8 mouse cellular contexts compared by ENCODE assay signal in the genomic region with DNA sequence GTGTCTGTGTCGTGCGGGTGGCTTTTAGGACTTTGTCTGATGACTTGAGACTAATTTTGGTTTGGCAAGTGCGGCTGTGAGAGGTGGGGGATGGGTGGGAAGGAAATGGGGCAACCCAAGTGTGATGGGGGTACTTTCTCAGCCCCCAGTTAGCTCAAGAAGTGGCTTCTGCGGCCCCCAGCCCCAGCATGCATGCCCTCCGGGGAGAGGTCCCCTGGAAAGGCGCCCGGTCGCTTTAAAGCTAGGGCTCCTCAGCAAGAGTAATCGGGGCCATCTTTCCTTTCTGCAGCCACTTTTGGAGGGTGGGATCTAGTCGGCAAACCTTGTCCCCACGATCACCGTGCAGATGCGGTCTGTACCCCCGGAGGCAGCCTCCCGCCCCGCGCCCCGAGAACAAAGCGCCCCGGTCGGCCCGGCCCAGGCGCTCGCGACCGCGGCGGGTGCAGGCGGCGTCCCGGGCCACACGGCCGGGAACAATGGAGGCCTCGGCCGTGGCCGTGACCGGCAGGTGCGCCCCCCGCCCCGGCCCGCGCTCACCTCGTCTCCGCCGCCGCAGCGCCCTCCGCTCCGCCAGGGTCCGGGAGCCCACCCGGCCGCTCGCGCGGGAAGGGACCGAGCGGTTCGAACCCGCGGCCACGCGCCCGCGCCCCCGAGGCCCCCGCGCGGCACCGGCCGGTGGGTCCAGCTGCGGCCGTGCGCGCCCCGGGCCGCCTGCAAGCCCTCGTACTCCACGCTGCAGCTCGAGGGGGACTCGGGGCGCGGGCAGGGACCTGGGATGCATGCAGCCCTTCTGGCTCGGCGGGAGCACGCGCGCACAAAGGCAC. TPM values are rescaled to one million over a fixed set of nuclear protein-coding genes. Genes with fewer than 3 reads are reported as not detected.
DNase-seq lines count a peak whose midpoint lies in the region; ATAC-seq and TF ChIP-seq lines count a peak whose summit lies in the region.

No protein-coding gene starts in this region.

- H3K4me2 ChIP-seq in heart, embryonic 16.5 days (ENCODE audit: low read depth, low read length): peak overlapping the region; percentile 74
- H3K4me2 ChIP-seq in neural tube, embryonic 15.5 days: peak overlapping the region; percentile 83

- ATAC-seq in cerebellum, adult (ENCODE audit: insufficient number of reproducible peaks, low FRiP score, low TSS enrichment): no peak; the same call in 1 of the 2 replicates
- peak; percentile 6; the same call in 1 of the 2 replicates for ATAC-seq in heart, embryonic 16.5 days (replicated peaks; ENCODE audit: extremely low read depth, insufficient read depth, low FRiP score)
- ATAC-seq in neural tube, embryonic 15.5 days (ENCODE audit: low FRiP score): peak; percentile 71
- no peak for ATAC-seq in monocyte, adult 5-6 weeks (replicated peaks; ENCODE audit: insufficient number of reproducible peaks, low FRiP score, low TSS enrichment, poor library complexity, severe bottlenecking)

- TF ChIP-seq CTCF in liver, adult 2 months (IDR thresholded peaks at IDR 0.05; ENCODE audit: low read depth, low read length): no peak

- H3K27ac ChIP-seq in heart, embryonic 16.5 days (ENCODE audit: low read length): peak overlapping the region; percentile 81
- no peak overlapping the region for H3K27ac ChIP-seq in liver, adult 2 months (replicated peaks; ENCODE audit: insufficient read depth, low read depth, low read length)
- peak overlapping the region; percentile 95 for H3K27ac ChIP-seq in neural tube, embryonic 15.5 days (replicated peaks)

- H3K79me2 ChIP-seq in liver, adult 2 months (ENCODE audit: control insufficient read depth, insufficient read depth, low read length): no peaks in the 10 kb centered on the region

- H3K4me3 ChIP-seq in heart, embryonic 16.5 days (ENCODE audit: low read length): peak overlapping the region; percentile 79
- peak overlapping the region; percentile 47; the same call in 1 of the 2 replicates for H3K4me3 ChIP-seq in liver, adult 2 months (ENCODE audit: insufficient read depth, low read depth, low read length)
- H3K4me3 ChIP-seq in neural tube, embryonic 15.5 days (replicated peaks): peak overlapping the region; percentile 74

- H3K36me3 ChIP-seq in heart, embryonic 16.5 days (ENCODE audit: control insufficient read depth, insufficient read depth): no peaks in the 10 kb centered on the region
- no peaks in the 10 kb centered on the region for H3K36me3 ChIP-seq in liver, adult 2 months (ENCODE audit: control insufficient read depth, insufficient read depth, low read length)
- 0 out of 2 replicates have a peak, but pooled peaks cover under 1% of the 10 kb centered on the region for H3K36me3 ChIP-seq in neural tube, embryonic 15.5 days

- no peak for TF ChIP-seq POLR2A in liver, adult 2 months (IDR thresholded peaks at IDR 0.05; ENCODE audit: extremely low read depth, insufficient read depth, low read length)

- no peaks in the 10 kb centered on the region for H3K27me3 ChIP-seq in heart, embryonic 16.5 days (ENCODE audit: control insufficient read depth, insufficient read depth, low read length)
- peaks cover 11% of the 10 kb centered on the region; the same call in 1 of the 2 replicates for H3K27me3 ChIP-seq in liver, adult 2 months (ENCODE audit: control insufficient read depth, insufficient read depth, low read length)
- H3K27me3 ChIP-seq in neural tube, embryonic 15.5 days (replicated peaks): peaks cover 5% of the 10 kb centered on the region; the same call in 1 of the 2 replicates

- peaks cover 42% of the 10 kb centered on the region for H3K4me1 ChIP-seq in heart, embryonic 16.5 days (ENCODE audit: control insufficient read depth, insufficient read depth, low read length)
- no peaks in the 10 kb centered on the region for H3K4me1 ChIP-seq in liver, adult 2 months (ENCODE audit: control insufficient read depth, insufficient read depth, low read length)
- peaks cover 67% of the 10 kb centered on the region for H3K4me1 ChIP-seq in neural tube, embryonic 15.5 days

- under 1% methylated on average over 85 of the region's 87 CpGs for WGBS in heart, embryonic 16.5 days
- WGBS in liver, adult 2 months: 5% methylated on average over 84 of the region's 87 CpGs
- under 1% methylated on average over 84 of the region's 87 CpGs for WGBS in neural tube, embryonic 15.5 days

- H3K9ac ChIP-seq in heart, embryonic 16.5 days (ENCODE audit: low read length): peak overlapping the region; percentile 95
- peak overlapping the region; percentile 66 for H3K9ac ChIP-seq in liver, adult 2 months (ENCODE audit: low read depth, low read length)
- peak overlapping the region; percentile 92 for H3K9ac ChIP-seq in neural tube, embryonic 15.5 days (replicated peaks)

- peak; percentile 43 for DNase-seq in cerebellum, adult 8-10 months
- DNase-seq in spleen, postnatal 10 days (ENCODE audit: low spot score in 2 of 2): peak; percentile 26 to 43
- no peak for DNase-seq in spleen, adult 12 weeks (ENCODE audit: low spot score)
- no peak for DNase-seq in liver, adult 2 months (ENCODE audit: extremely low read depth, low read depth, low spot score)

- H3K9me3 ChIP-seq in heart, embryonic 16.5 days (replicated peaks; ENCODE audit: control insufficient read depth, low read length): no peaks in the 10 kb centered on the region; the same call in 1 of the 2 replicates
- no peaks in the 10 kb centered on the region for H3K9me3 ChIP-seq in neural tube, embryonic 15.5 days (replicated peaks)

RNA-seq across cellular contexts. Expression of a gene that starts 1.5 kb away (rescaled TPM):
- 1.5 and 1.6 TPM in 2 replicates for polyA plus RNA-seq in heart, embryonic 16.5 days (2015; fragmentation: Nextera tagmentation; extraction: Ambion mirVana)
- not detected in 2 replicates for total RNA-seq in liver, adult 2 months (2014; rRNA removed)
- polyA plus RNA-seq in liver, adult 2 months (2012; rRNA removed): not detected in 2 replicates
- polyA plus RNA-seq in neural tube, embryonic 15.5 days (2015; fragmentation: Nextera tagmentation; extraction: Ambion mirVana): 7.4 and 11.9 TPM in 2 replicates
- not detected in 3 replicates for total RNA-seq in monocyte, adult 5-6 weeks (2017)

RNA-seq across cellular contexts. Expression of a gene that starts 35.6 kb away (rescaled TPM):
- polyA plus RNA-seq in heart, embryonic 16.5 days (2015; fragmentation: Nextera tagmentation; extraction: Ambion mirVana): 1.2 and 1.3 TPM in 2 replicates
- total RNA-seq in liver, adult 2 months (2014; rRNA removed): not detected in 2 replicates
- polyA plus RNA-seq in liver, adult 2 months (2012; rRNA removed): 0.07 and 0.11 TPM in 2 replicates
- polyA plus RNA-seq in neural tube, embryonic 15.5 days (2015; fragmentation: Nextera tagmentation; extraction: Ambion mirVana): 2.0 and 2.6 TPM in 2 replicates
- 1.8 to 2.1 TPM in 2 of 3 replicates, not detected in the other for total RNA-seq in monocyte, adult 5-6 weeks (2017)

RNA-seq across cellular contexts. Expression of a gene that starts 35.7 kb away (rescaled TPM):
- 14.8 and 15.4 TPM in 2 replicates for polyA plus RNA-seq in heart, embryonic 16.5 days (2015; fragmentation: Nextera tagmentation; extraction: Ambion mirVana)
- 4.0 and 5.6 TPM in 2 replicates for total RNA-seq in liver, adult 2 months (2014; rRNA removed)
- polyA plus RNA-seq in liver, adult 2 months (2012; rRNA removed): 10.4 and 10.6 TPM in 2 replicates
- 41.3 and 43.7 TPM in 2 replicates for polyA plus RNA-seq in neural tube, embryonic 15.5 days (2015; fragmentation: Nextera tagmentation; extraction: Ambion mirVana)
- total RNA-seq in monocyte, adult 5-6 weeks (2017): 8.7 to 18.5 TPM (median 16.1 TPM) in 3 replicates

RNA-seq across cellular contexts. Expression of a gene that starts 53.4 kb away (rescaled TPM):
- 8.4 and 9.9 TPM in 2 replicates for polyA plus RNA-seq in heart, embryonic 16.5 days (2015; fragmentation: Nextera tagmentation; extraction: Ambion mirVana)
- total RNA-seq in liver, adult 2 months (2014; rRNA removed): 2.8 and 3.7 TPM in 2 replicates
- 6.9 and 8.4 TPM in 2 replicates for polyA plus RNA-seq in liver, adult 2 months (2012; rRNA removed)
- polyA plus RNA-seq in neural tube, embryonic 15.5 days (2015; fragmentation: Nextera tagmentation; extraction: Ambion mirVana): 14.8 and 16.0 TPM in 2 replicates
- total RNA-seq in monocyte, adult 5-6 weeks (2017): 11.8 to 12.1 TPM (median 11.9 TPM) in 3 replicates

RNA-seq across cellular contexts. Expression of a gene that starts 57.7 kb away (rescaled TPM):
- 0.17 and 0.37 TPM in 2 replicates for polyA plus RNA-seq in heart, embryonic 16.5 days (2015; fragmentation: Nextera tagmentation; extraction: Ambion mirVana)
- total RNA-seq in liver, adult 2 months (2014; rRNA removed): 0.13 TPM in 1 of 2 replicates, not detected in the other
- polyA plus RNA-seq in liver, adult 2 months (2012; rRNA removed): 0.51 and 0.86 TPM in 2 replicates
- polyA plus RNA-seq in neural tube, embryonic 15.5 days (2015; fragmentation: Nextera tagmentation; extraction: Ambion mirVana): 0.47 and 0.49 TPM in 2 replicates
- 0.11 to 0.87 TPM (median 0.57 TPM) in 3 replicates for total RNA-seq in monocyte, adult 5-6 weeks (2017)

Comparison
In these comparisons a context has a peak if more than half of its experiments do, and no peak if none do; other contexts are left out.
1. DNase-seq: peak in cerebellum, adult 8-10 months (single experiment) and spleen, postnatal 10 days (2 of 2); none in spleen, adult 12 weeks (single experiment) and liver, adult 2 months (single experiment).
2. ATAC-seq: peak in heart, embryonic 16.5 days (single experiment) and neural tube, embryonic 15.5 days (single experiment); none in cerebellum, adult (single experiment) and monocyte, adult 5-6 weeks (single experiment).
3. Peak in every context shown above with its lines, with median percentiles within 50 percentile points of each other: H3K4me3 ChIP-seq and H3K9ac ChIP-seq.